8 mouse cellular contexts compared by ENCODE assay signal in genomic region chr13:56475363-56475762, GRCm38 (mm10). TPM values are rescaled to one million over a fixed set of nuclear protein-coding genes. Genes with fewer than 3 reads are reported as not detected.
DNase-seq lines count a peak whose midpoint lies in the region; ATAC-seq and TF ChIP-seq lines count a peak whose summit lies in the region.
"Had no signal": no experiment of that assay in that cellular context is flagged by ENCODE, and none has a peak within 500 bp of the region (broad histone marks: within the 10 kb centered on the region; RNA-seq: fewer than 3 reads in every experiment).

No protein-coding gene starts in this region.

- no peak overlapping the region for H3K27ac ChIP-seq in cerebellum, adult 2 months (ENCODE audit: insufficient read depth, low read length)
- no peak overlapping the region for H3K27ac ChIP-seq in heart, embryonic 12.5 days (ENCODE audit: poor library complexity, severe bottlenecking)
- H3K27ac ChIP-seq in kidney, postnatal 0 days, result no peak overlapping the region
- H3K27ac ChIP-seq: liver, embryonic 15.5 days had no signal

- no peak overlapping the region for H3K4me2 ChIP-seq in heart, embryonic 12.5 days
- H3K4me2 ChIP-seq in kidney, postnatal 0 days (ENCODE audit: low read length), result no peak overlapping the region
- H3K4me2 ChIP-seq: liver, embryonic 15.5 days had no signal

- DNase-seq in B cell, adult 2 months, result peak; percentile 45 to 53
- peak; percentile 39 to 59 for DNase-seq in CD8-positive naive resting alpha-beta T cell, adult 2 months (ENCODE audit: low read depth in 2 of 2, low spot score in 2 of 2)
- peak; percentile 44 to 56 for DNase-seq in cerebellum, adult 2 months
- DNase-seq in kidney, postnatal 0 days (ENCODE audit: low spot score), result peak; percentile 93
- peak; percentile 63 for DNase-seq in lung, postnatal 25 days (ENCODE audit: low spot score)
- DNase-seq in right cerebral cortex, postnatal 10 days (ENCODE audit: low spot score in 2 of 2), result peak; percentile 51 to 68

- no peaks in the 10 kb centered on the region for H3K9me3 ChIP-seq in heart, embryonic 12.5 days (replicated peaks)
- H3K9me3 ChIP-seq in kidney, postnatal 0 days (replicated peaks; ENCODE audit: low read length), result no peaks in the 10 kb centered on the region
- H3K9me3 ChIP-seq: liver, embryonic 15.5 days had no signal

- TF ChIP-seq CTCF in cerebellum, adult 2 months (IDR thresholded peaks at IDR 0.05; ENCODE audit: borderline replicate concordance, insufficient read depth, low read depth, low read length), result peak; percentile 93
- TF ChIP-seq CTCF in kidney, postnatal 0 days (IDR thresholded peaks at IDR 0.05; ENCODE audit: low read depth), result peak; percentile 92

- WGBS in cerebellum, adult 2 months, result 26% methylated on average over 4 of the region's 4 CpGs
- WGBS in heart, embryonic 12.5 days, result 22% methylated on average over 4 of the region's 4 CpGs
- WGBS in kidney, postnatal 0 days, result 22% methylated on average over 4 of the region's 4 CpGs

- ATAC-seq in heart, embryonic 12.5 days (ENCODE audit: insufficient number of reproducible peaks, low FRiP score), result 0 out of 2 replicates have a peak, but pooled peaks have one; percentile 30
- 0 out of 2 replicates have a peak, but pooled peaks have one; percentile 44 for ATAC-seq in kidney, postnatal 0 days (replicated peaks; ENCODE audit: low FRiP score, low read depth)

- H3K36me3 ChIP-seq in heart, embryonic 12.5 days, result no peaks in the 10 kb centered on the region
- H3K36me3 ChIP-seq in kidney, postnatal 0 days (ENCODE audit: insufficient read depth, low read length), result no peaks in the 10 kb centered on the region
- H3K36me3 ChIP-seq: liver, embryonic 15.5 days had no signal

- peaks cover 4% of the 10 kb centered on the region; the same call in 1 of the 2 replicates for H3K4me1 ChIP-seq in cerebellum, adult 2 months (ENCODE audit: control insufficient read depth, insufficient read depth, low read length)
- peaks cover 12% of the 10 kb centered on the region; the same call in 1 of the 2 replicates for H3K4me1 ChIP-seq in heart, embryonic 12.5 days (replicated peaks)
- H3K4me1 ChIP-seq in kidney, postnatal 0 days (replicated peaks; ENCODE audit: insufficient read depth, low read length), result 0 out of 2 replicates have a peak, but pooled peaks cover 4% of the 10 kb centered on the region

- TF ChIP-seq POLR2A in cerebellum, adult 2 months (IDR thresholded peaks at IDR 0.05; ENCODE audit: borderline replicate concordance, insufficient read depth, low read length), result no peak

- no peak overlapping the region for H3K4me3 ChIP-seq in cerebellum, adult 2 months (replicated peaks; ENCODE audit: insufficient read depth, low read depth, low read length)
- H3K4me3 ChIP-seq in heart, embryonic 12.5 days, result no peak overlapping the region
- H3K4me3 ChIP-seq in kidney, postnatal 0 days (replicated peaks; ENCODE audit: low read depth, low read length), result no peak overlapping the region
- H3K4me3 ChIP-seq: liver, embryonic 15.5 days had no signal

- no peaks in the 10 kb centered on the region for H3K27me3 ChIP-seq in cerebellum, adult 2 months (ENCODE audit: control insufficient read depth, insufficient read depth, low read length)
- H3K27me3 ChIP-seq in heart, embryonic 12.5 days (replicated peaks), result no peaks in the 10 kb centered on the region
- H3K27me3 ChIP-seq in kidney, postnatal 0 days (ENCODE audit: insufficient read depth, low read length), result no peaks in the 10 kb centered on the region
- H3K27me3 ChIP-seq: liver, embryonic 15.5 days had no signal

- no peak overlapping the region for H3K9ac ChIP-seq in heart, embryonic 12.5 days
- no peak overlapping the region for H3K9ac ChIP-seq in kidney, postnatal 0 days (ENCODE audit: low read depth, low read length)
- H3K9ac ChIP-seq: liver, embryonic 15.5 days had no signal

RNA-seq across cellular contexts. Expression of gene Il9, which starts 6.7 kb away (rescaled TPM):
- not detected in 2 replicates for polyA plus RNA-seq in cerebellum, adult 2 months (2012; rRNA removed)
- polyA plus RNA-seq in heart, embryonic 12.5 days (2016; fragmentation: Nextera tagmentation; extraction: Ambion mirVana), result not detected in 2 replicates
- polyA plus RNA-seq in kidney, postnatal 0 days (2015; fragmentation: Nextera tagmentation; extraction: Ambion mirVana), result not detected in 2 replicates
- polyA plus RNA-seq: liver, embryonic 15.5 days had no signal

RNA-seq across cellular contexts. Expression of gene Slc25a48, which starts 37.2 kb away (rescaled TPM):
- 0.11 and 0.34 TPM in 2 replicates for polyA plus RNA-seq in cerebellum, adult 2 months (2012; rRNA removed)
- polyA plus RNA-seq in heart, embryonic 12.5 days (2016; fragmentation: Nextera tagmentation; extraction: Ambion mirVana), result not detected in 2 replicates
- polyA plus RNA-seq in kidney, postnatal 0 days (2015; fragmentation: Nextera tagmentation; extraction: Ambion mirVana), result 0.79 and 0.94 TPM in 2 replicates

RNA-seq across cellular contexts. Expression of gene Fbxl21, which starts 46.9 kb away (rescaled TPM):
- 9.5 and 11.3 TPM in 2 replicates for polyA plus RNA-seq in cerebellum, adult 2 months (2012; rRNA removed)
- 1.0 and 1.3 TPM in 2 replicates for polyA plus RNA-seq in heart, embryonic 12.5 days (2016; fragmentation: Nextera tagmentation; extraction: Ambion mirVana)
- 2.7 and 2.8 TPM in 2 replicates for polyA plus RNA-seq in kidney, postnatal 0 days (2015; fragmentation: Nextera tagmentation; extraction: Ambion mirVana)

RNA-seq across cellular contexts. Expression of gene Gm3045, which starts 49.0 kb away (rescaled TPM):
- not detected in 2 replicates for polyA plus RNA-seq in cerebellum, adult 2 months (2012; rRNA removed)
- polyA plus RNA-seq in heart, embryonic 12.5 days (2016; fragmentation: Nextera tagmentation; extraction: Ambion mirVana), result not detected in 2 replicates
- polyA plus RNA-seq in kidney, postnatal 0 days (2015; fragmentation: Nextera tagmentation; extraction: Ambion mirVana), result not detected in 2 replicates
- polyA plus RNA-seq: liver, embryonic 15.5 days had no signal
